Mouse (Mus musculus): ENCODE data around the gene Ttc16. TPM values are rescaled to one million over a fixed set of nuclear protein-coding genes. Genes with fewer than 3 reads are reported as not detected.

The Ttc16 gene
- total RNA-seq, 2 experiments from 2014 or later: 1.6 TPM; not detected in 1

DNA sequence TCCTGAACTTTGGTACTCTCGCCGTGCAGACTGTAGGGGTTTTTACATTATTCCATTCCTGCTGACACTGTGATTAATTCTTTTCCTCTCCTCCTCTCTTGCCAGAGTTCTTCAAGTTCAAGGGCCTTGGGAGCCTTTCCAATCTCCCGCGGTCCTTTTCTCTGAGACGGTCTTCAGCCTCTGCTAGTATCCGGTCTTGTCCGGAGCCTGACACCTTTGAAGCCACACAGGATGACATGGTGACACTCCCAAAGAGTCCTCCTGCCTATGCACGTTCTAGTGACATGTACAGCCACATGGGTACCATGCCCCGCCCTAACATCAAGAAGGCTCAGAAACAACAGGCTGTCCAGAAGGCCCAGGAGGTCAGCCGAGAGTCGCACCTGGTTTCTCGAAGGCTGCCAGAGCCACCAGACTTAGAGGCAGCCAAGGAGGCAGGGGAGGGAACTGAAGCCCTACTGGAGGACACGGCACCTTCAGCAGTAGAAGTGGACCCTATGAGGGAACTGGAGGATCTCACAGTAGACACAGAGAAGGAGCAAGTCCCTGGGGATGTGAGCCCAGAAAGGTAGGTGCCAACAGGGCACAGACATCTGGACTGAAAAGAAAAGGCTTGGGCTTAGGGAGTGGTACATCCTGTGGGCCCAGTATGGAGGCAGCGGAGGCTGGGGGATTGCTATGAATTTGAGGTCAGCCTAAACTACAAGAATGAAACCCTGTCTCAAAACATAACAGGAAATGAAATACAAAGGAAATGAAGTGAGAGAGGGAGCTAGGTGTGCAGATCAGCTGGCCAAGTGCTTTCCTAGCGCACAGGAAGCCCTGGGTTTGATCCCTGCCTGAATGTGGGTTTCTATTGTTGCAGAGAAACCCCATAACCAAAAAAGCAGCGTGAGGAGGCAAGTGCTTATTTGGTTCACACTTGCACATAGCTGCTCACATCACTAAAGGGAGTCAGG lies 50.3 kb downstream of the Ttc16 start:
- no peak for ATAC-seq (replicated peaks; ENCODE audit: low FRiP score, low TSS enrichment, poor library complexity, severe bottlenecking)

DNA sequence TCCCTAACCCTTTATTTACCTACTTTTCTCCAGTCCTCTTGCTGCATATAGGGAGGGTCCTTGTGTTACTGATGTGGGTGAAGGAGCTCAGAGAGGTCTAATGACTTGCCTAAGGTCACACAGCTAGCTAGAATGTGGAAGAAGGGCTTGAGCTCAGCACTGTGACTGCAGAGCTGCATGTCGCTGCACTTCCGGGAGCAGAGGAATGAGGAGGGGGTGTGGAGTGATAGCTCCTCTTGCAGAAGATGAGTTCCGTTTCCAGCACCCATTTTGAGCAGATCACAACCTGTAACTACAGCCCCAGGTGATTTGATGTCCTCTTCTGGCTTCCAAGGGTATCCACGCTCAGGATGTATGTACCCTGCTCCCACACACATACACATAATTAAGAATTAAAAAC lies 51.3 kb downstream of the Ttc16 start:
- ATAC-seq (replicated peaks; ENCODE audit: low FRiP score, low TSS enrichment, poor library complexity, severe bottlenecking): no peak

DNA sequence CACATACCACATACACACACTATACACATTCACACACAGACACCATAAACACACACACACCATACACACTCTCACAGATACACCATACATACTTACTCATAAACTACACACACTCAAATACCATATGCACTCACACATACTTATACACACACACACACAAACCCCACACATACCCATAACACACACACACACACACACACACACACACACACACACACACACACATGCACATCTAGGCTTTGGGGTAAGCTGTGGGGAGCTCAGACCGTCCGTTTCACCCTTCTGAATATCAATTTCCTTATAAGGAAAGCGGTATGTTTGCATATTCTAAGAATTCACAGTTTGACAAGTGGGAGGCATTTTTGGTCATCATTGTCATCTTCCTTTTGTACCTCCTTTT lies 52.9 kb downstream of the Ttc16 start:
- ATAC-seq (replicated peaks; ENCODE audit: low FRiP score, low TSS enrichment, poor library complexity, severe bottlenecking): no peak

- ATAC-seq (replicated peaks; ENCODE audit: low FRiP score, low TSS enrichment, poor library complexity, severe bottlenecking): 0 out of 2 replicates have a peak, but pooled peaks have one; percentile 35
Measured at GRCm38 (mm10) chr2:32722046-32722445, 53.4 kb downstream of the Ttc16 start.

DNA sequence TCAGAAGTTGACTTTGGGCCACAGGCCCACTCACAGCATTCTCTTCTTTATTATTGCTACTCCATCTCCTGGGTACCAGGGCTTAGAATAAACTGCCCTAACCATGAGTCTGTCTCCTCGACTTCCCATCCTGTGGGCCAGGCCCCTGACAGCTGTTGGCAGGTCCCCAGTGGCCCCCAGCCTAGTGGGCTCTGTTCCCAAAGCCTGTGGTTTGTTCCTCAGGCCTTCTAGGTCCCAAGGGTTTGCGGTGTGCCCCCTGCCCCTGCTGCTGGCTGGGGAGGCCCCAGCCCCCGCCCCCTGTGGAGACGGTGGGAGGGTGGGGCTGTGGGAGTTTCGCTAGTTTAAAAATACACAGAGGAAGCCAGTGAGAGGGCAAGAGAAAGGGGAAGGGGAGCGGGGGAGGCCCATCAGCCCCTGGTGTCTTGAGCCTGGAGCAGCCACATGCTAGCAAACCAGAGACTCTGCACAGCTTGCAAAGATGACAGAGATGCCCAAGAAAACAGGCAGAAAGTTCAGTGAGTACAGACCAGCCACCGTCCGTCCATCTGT lies 54.7 kb downstream of the Ttc16 start, which contains the start of gene Sh2d3c:
Gene Sh2d3c, plus strand, starts transcription at position 375 of the 549 bp plus-strand sequence.
- no peak for ATAC-seq (replicated peaks; ENCODE audit: low FRiP score, low TSS enrichment, poor library complexity, severe bottlenecking)

- ATAC-seq (replicated peaks; ENCODE audit: low FRiP score, low TSS enrichment, poor library complexity, severe bottlenecking): no peak
Measured at GRCm38 (mm10) chr2:32720053-32720452, 55.4 kb downstream of the Ttc16 start.

- no peak for ATAC-seq (replicated peaks; ENCODE audit: low FRiP score, low TSS enrichment, poor library complexity, severe bottlenecking)
Measured at GRCm38 (mm10) chr2:32718761-32719160, 56.7 kb downstream of the Ttc16 start.

DNA sequence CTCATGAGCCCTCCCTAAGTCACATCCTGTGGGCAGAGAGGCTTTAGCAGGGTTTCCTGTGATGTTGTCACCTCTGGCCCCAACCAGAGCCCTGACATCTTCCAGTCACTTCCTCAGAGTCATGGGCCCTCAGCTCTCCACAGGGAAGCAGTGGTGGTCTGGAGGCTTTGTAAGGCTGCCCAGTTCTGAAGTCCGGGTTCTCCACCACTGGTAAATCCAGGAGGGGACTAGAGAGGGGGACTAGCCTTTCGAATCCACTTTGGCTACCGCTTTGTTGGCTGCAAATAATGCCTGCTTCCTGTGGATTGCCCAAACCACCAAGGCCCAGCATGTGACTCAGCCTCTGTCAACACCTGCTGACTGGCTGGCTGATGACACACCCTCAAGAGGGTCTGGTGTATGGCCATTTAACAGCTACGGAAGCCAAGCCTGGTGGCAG lies 60.4 kb downstream of the Ttc16 start:
- 0 out of 2 replicates have a peak, but pooled peaks have one; percentile 18 for ATAC-seq (replicated peaks; ENCODE audit: low FRiP score, low TSS enrichment, poor library complexity, severe bottlenecking)

GRCm38 (mm10) chr2:32714117-32714986 lies 61.1 kb downstream of the Ttc16 start:
- ATAC-seq (replicated peaks; ENCODE audit: low FRiP score, low TSS enrichment, poor library complexity, severe bottlenecking): no peak

DNA sequence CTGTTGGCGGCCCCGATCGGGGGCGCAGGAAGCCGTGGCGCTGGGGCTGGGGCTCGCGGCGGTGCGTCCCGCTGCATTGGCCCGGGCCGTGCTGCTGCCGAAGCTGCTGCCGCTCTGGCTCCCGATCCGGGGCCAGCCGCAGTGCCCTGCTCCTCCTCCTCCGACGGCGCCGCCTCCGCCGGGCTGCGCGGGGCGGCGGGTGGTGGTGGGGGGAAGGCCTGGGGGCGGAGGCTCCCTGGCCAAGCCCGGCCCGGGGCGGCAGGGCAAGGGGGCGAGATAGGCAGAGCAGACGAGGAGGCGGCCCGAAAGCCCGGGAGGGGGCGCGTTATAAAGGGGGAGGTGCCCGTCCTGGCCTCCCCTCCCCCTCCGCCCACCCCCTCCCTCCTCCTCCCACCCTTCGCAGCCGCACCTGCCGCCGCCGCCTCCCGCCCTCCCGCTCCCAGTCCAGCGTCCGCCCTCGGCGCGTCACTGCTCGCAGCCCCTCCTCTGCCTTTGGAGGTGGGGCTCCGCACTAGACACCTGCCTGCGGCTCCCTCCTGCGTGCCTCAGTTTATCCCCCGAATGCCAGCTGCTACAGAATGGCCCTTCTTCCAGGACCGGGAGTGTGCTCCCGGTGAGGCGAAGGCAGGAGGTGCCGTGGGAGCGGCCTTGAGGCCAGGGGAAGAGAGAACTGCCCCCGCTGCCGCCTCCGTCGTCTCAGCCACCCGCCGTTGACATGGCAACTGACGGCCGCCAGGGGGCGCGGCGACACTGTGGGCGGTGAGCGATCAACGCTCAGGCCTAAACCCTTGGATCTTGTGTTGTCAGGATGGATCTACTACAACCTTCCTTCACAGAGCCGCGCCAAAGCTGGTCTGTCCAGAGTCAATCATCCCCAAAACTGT lies 62.3 kb downstream of the Ttc16 start, which contains the start of gene Cdk9:
Gene Cdk9, minus strand, starts transcription at position 143 of the 884 bp plus-strand sequence.
- peak; percentile 76 for ATAC-seq (replicated peaks; ENCODE audit: low FRiP score, low TSS enrichment, poor library complexity, severe bottlenecking)

- ATAC-seq (replicated peaks; ENCODE audit: low FRiP score, low TSS enrichment, poor library complexity, severe bottlenecking): peak; percentile 54
Measured at GRCm38 (mm10) chr2:32712586-32712933, 62.9 kb downstream of the Ttc16 start.

DNA sequence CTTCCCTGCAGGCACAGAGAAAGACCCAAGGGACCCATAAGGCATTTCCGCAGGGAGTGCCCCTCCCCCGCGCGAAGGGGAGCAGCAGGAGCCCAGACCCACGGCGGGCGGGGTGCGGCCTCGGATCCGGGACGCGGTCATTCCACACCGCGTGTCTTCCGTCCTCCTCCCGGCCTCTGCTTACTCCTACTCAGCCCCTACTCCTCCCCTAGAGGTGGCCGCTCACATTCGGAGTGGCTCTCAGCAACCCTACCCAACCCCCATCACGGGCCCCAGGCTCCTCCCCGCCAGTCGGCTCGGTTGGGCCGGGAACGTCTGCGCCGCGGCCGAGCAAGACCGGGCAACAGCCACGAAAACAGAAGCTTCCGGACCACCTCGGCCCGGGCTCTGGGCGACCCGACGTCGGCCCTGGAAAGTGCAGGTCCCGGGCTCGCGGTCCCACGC lies 63.3 kb downstream of the Ttc16 start:
- peak; percentile 52 for ATAC-seq (replicated peaks; ENCODE audit: low FRiP score, low TSS enrichment, poor library complexity, severe bottlenecking)

DNA sequence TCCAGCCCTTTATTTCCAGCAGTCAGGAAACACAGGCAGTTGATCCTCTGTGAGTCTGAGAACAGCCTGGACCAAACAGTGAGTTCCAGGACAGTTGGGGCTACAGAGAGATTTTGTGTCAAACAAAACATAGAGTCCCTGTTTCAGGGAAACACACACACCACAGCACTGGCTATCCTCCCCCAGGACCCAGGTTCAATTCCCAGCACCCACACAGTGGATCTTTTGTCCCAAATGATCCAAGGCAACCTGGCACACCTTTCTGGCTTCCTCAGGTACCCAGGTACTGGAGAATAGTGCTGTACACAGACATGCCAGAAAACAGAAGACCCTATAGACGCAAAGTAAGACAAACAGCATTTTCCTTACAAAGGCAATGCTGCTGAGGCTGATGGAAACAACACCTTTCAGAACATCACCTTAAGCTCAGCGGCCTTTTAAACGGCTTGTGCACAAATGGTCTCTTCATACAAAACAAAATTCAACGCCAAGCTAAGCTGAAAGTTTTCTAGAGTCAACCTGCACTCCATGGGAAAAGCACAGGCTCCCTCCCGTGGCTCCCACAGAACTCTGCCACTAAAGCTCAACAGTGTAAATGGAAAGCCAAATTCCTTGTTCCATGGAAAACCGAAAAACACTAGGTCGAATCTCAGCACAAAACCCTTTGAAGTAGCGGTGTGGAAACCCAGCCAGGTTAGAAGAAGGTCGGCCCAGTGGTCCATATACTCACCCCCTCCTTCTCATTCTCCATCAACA lies 64.0 kb downstream of the Ttc16 start:
- ATAC-seq (replicated peaks; ENCODE audit: low FRiP score, low TSS enrichment, poor library complexity, severe bottlenecking): no peak

GRCm38 (mm10) chr2:32710425-32710824 lies 65.0 kb downstream of the Ttc16 start:
- ATAC-seq (replicated peaks; ENCODE audit: low FRiP score, low TSS enrichment, poor library complexity, severe bottlenecking): no peak

DNA sequence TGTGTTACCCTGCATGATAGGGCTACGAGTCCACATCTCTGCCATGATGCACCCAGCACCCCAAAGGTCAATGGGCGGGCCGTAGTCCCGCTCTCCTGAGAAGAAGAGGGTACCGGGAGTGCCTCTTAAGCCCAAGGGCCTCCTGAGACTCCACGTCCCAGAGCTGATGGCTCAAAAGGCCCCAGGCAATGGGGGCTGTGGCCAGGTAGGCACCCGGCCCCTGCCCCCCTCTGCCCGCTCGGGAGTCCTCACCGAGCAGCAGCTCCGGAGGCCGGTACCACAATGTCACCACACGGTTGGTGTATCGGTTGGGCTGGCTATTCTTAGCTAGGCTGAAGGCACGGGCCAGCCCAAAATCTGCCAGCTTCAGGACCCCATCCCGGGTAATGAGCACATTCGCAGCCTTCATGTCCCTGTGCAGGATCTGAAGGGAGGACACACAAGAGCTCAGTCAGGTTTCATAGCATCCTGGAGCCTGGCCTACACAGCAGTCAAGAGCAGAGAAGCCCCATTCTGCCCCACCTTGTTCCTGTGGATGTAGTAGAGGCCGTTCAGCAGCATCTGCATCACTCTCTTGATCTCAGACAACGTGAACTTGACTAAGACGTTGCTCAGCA lies 65.8 kb downstream of the Ttc16 start:
- ATAC-seq (replicated peaks; ENCODE audit: low FRiP score, low TSS enrichment, poor library complexity, severe bottlenecking): no peak

DNA sequence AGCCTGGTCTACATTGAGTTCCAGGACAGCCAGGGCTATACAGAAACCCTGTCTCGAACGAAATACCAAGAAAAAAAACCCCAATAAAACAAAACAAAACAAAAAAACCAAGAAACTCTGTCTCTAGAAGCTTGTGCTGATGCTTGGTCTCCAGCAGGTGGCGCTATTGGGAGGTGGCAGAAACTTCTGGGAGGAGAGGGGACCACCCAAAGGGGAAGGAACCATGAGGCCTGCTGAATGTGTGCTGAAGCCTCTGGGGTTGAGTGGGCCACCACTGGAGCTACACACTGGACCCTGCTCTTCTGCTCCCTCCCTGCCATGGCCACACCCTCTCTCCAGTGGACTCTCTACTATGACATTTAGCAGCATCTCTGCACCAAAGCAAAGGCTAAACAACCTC lies 66.8 kb downstream of the Ttc16 start:
- no peak for ATAC-seq (replicated peaks; ENCODE audit: low FRiP score, low TSS enrichment, poor library complexity, severe bottlenecking)

Data from megakaryocyte-erythroid progenitor cell, adult 5-6 weeks (primary cell).